Mouse (Mus musculus): Measurements from ENCODE around the gene Sun2. TPM values are rescaled to one million over a fixed set of nuclear protein-coding genes. Genes with fewer than 3 reads are reported as not detected.
A peak's percentile ranks its signal among the peaks of the same experiment; 100 is the strongest.

Sun2 gene
- polyA plus RNA-seq (2014; fragmentation: Nextera tagmentation; extraction: Ambion mirVana) = 7.4 and 8.5 TPM in 2 replicates

GRCm38 (mm10) chr15:79741921-79742705, at the start of gene Sun2:
Gene Sun2, minus strand, starts transcription at chr15:79742536.
- H3K36me3 ChIP-seq (ENCODE audit: control insufficient read depth, insufficient read depth, low read length) = peaks cover 20% of the 10 kb centered on the region
- under 1% methylated on average over 78 of the region's 93 CpGs for WGBS
- peak within 1 kb of the TSS; percentile 91 for H3K9ac ChIP-seq (replicated peaks; ENCODE audit: low read depth, low read length)
- no peaks in the 10 kb centered on the region for H3K9me3 ChIP-seq (ENCODE audit: control insufficient read depth, low read length)
- H3K27ac ChIP-seq (ENCODE audit: low read depth, low read length) = peak within 1 kb of the TSS; percentile 64
- peak within 1 kb of the TSS; percentile 86 for H3K4me2 ChIP-seq (ENCODE audit: low read depth, low read length)
- H3K27me3 ChIP-seq (ENCODE audit: control insufficient read depth, insufficient read depth, low read length) = no peaks in the 10 kb centered on the region
- ATAC-seq (ENCODE audit: low read depth) = peak; percentile 95
- H3K4me1 ChIP-seq (ENCODE audit: control insufficient read depth, insufficient read depth, low read length) = peaks cover 13% of the 10 kb centered on the region
- peak within 1 kb of the TSS; percentile 95 for H3K4me3 ChIP-seq (ENCODE audit: low read depth, low read length)

- no peak overlapping the region for H3K4me3 ChIP-seq (ENCODE audit: low read depth, low read length)
- no peak overlapping the region for H3K9ac ChIP-seq (replicated peaks; ENCODE audit: low read depth, low read length)
- 4% methylated on average over 12 of the region's 12 CpGs for WGBS
- no peaks in the 10 kb centered on the region for H3K9me3 ChIP-seq (ENCODE audit: control insufficient read depth, low read length)
- no peak overlapping the region for H3K27ac ChIP-seq (ENCODE audit: low read depth, low read length)
- no peak for ATAC-seq (ENCODE audit: low read depth)
- no peaks in the 10 kb centered on the region for H3K4me1 ChIP-seq (ENCODE audit: control insufficient read depth, insufficient read depth, low read length)
- H3K4me2 ChIP-seq (ENCODE audit: low read depth, low read length) = no peak overlapping the region
- H3K36me3 ChIP-seq (ENCODE audit: control insufficient read depth, insufficient read depth, low read length) = no peaks in the 10 kb centered on the region
- no peaks in the 10 kb centered on the region for H3K27me3 ChIP-seq (ENCODE audit: control insufficient read depth, insufficient read depth, low read length)
Measured at GRCm38 (mm10) chr15:79791502-79791901, 49.2 kb upstream of the Sun2 start.

GRCm38 (mm10) chr15:79790905-79791304, 48.6 kb upstream of the Sun2 start:
- Histone ChIP-seq H3K36me3 (ENCODE audit: control insufficient read depth, insufficient read depth, low read length) (no peaks in the 10 kb centered on the region), H3K4me1 (ENCODE audit: control insufficient read depth, insufficient read depth, low read length) (no peaks in the 10 kb centered on the region), H3K9ac (replicated peaks; ENCODE audit: low read depth, low read length) (no peak overlapping the region), H3K4me2 (ENCODE audit: low read depth, low read length) (no peak overlapping the region), H3K4me3 (ENCODE audit: low read depth, low read length) (no peak overlapping the region), H3K27ac (ENCODE audit: low read depth, low read length) (no peak overlapping the region), H3K9me3 (ENCODE audit: control insufficient read depth, low read length) (no peaks in the 10 kb centered on the region), H3K27me3 (ENCODE audit: control insufficient read depth, insufficient read depth, low read length) (no peaks in the 10 kb centered on the region)
- 88% methylated on average over 6 of the region's 6 CpGs for WGBS
- no peak for ATAC-seq (ENCODE audit: low read depth)

DNA sequence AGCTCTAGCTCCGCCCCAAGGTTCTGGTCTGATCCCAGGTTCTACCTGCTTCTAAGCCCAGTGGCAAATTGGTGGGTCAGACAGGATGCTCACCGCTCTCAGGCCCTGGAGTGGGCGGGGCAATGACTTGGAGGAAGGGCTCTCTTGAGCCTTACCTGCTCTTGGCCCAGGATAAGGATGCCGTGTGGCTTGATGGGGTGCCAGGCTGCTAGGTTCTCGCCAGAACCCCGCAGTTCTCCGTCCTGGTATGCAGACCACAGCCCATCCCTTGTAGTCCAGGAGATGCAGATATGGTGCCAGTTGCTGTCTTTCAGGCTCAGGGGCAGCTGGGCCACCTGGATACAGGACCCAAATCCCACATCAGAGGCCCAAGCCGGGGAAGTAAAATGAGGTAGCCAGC, 47.8 kb upstream of the Sun2 start:
- Histone ChIP-seq H3K4me1 (ENCODE audit: control insufficient read depth, insufficient read depth, low read length) (no peaks in the 10 kb centered on the region), H3K4me2 (ENCODE audit: low read depth, low read length) (no peak overlapping the region), H3K27ac (ENCODE audit: low read depth, low read length) (no peak overlapping the region), H3K9me3 (ENCODE audit: control insufficient read depth, low read length) (no peaks in the 10 kb centered on the region), H3K36me3 (ENCODE audit: control insufficient read depth, insufficient read depth, low read length) (no peaks in the 10 kb centered on the region), H3K4me3 (ENCODE audit: low read depth, low read length) (no peak overlapping the region), H3K27me3 (ENCODE audit: control insufficient read depth, insufficient read depth, low read length) (no peaks in the 10 kb centered on the region), H3K9ac (replicated peaks; ENCODE audit: low read depth, low read length) (no peak overlapping the region)
- 50% methylated on average over 8 of the region's 8 CpGs for WGBS
- no peak for ATAC-seq (ENCODE audit: low read depth)

DNA sequence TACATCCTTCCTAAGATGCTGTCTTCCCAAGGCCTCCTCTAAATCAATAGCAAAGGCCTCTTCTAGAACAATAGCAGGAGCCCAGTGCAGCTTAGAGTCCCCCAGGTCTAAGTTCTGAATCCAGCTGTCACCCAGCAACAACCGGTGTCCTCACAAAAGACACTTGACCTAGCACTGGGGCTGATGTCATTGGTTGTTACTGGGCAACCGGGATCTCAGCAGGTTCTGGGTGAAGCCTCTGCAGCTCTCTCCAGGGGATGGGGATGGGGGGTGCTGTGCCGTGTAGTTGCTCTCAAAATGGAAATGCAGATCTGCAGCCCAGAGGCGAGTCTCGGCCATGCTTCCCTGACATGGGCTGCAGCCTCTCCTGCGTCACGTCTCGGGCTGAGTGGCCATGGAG, 45.5 kb upstream of the Sun2 start:
- 35% methylated on average over 8 of the region's 8 CpGs for WGBS
- Histone ChIP-seq H3K4me2 (ENCODE audit: low read depth, low read length) (no peak overlapping the region), H3K4me1 (ENCODE audit: control insufficient read depth, insufficient read depth, low read length) (no peaks in the 10 kb centered on the region), H3K27me3 (ENCODE audit: control insufficient read depth, insufficient read depth, low read length) (no peaks in the 10 kb centered on the region), H3K36me3 (ENCODE audit: control insufficient read depth, insufficient read depth, low read length) (no peaks in the 10 kb centered on the region), H3K9ac (replicated peaks; ENCODE audit: low read depth, low read length) (no peak overlapping the region), H3K9me3 (ENCODE audit: control insufficient read depth, low read length) (no peaks in the 10 kb centered on the region), H3K4me3 (ENCODE audit: low read depth, low read length) (no peak overlapping the region), H3K27ac (ENCODE audit: low read depth, low read length) (no peak overlapping the region; the same call in 1 of the 2 replicates)
- ATAC-seq (ENCODE audit: low read depth) = no peak

DNA sequence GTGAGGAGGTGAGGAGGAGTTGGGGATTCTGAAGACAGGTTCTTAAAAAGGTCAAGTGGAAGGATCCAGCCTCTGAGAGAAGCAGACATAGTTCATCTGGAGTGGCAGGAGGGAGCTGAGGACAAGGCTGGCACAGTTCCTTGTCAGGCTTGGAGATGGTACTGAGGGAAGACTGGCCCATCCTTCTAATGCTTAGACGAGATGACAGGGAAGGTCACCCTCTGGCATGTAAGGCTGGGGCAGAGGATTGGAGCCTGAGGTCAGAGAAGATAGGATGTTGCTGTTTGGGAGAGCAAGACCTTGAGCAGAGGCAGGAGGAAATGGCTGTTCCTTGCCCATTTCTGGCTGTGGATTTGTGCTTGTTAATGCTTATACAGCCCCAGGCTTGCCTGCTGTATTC, 42.7 kb upstream of the Sun2 start:
- no peaks in the 10 kb centered on the region for H3K27me3 ChIP-seq (ENCODE audit: control insufficient read depth, insufficient read depth, low read length)
- no peaks in the 10 kb centered on the region for H3K4me1 ChIP-seq (ENCODE audit: control insufficient read depth, insufficient read depth, low read length)
- no peak for ATAC-seq (ENCODE audit: low read depth)
- no peaks in the 10 kb centered on the region for H3K9me3 ChIP-seq (ENCODE audit: control insufficient read depth, low read length)
- H3K4me3 ChIP-seq (ENCODE audit: low read depth, low read length) = no peak overlapping the region
- no peak overlapping the region for H3K9ac ChIP-seq (replicated peaks; ENCODE audit: low read depth, low read length)
- WGBS = 75% methylated on average over 1 of the region's 1 CpGs
- H3K36me3 ChIP-seq (ENCODE audit: control insufficient read depth, insufficient read depth, low read length) = no peaks in the 10 kb centered on the region
- H3K27ac ChIP-seq (ENCODE audit: low read depth, low read length) = no peak overlapping the region
- H3K4me2 ChIP-seq (ENCODE audit: low read depth, low read length) = no peak overlapping the region

DNA sequence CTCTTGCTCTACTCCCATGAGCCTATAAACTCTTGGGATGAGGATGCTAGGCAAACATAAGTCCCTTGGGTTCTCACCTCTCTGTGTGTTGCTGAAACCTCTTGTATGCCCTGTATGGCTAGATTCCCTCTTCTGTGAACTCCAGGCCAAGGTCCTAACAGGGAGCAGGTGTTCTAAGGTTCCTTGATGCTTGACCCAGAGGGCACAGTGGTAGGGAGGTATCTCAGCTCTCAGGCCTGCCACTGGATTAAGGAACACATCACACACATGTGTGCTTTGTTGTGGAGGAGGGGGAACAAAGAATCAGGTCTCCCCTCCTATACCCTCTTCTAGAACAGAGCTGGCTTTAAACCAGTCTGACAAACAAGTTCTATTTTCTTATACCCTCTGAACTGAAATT, 35.4 kb upstream of the Sun2 start, which contains the start of gene Dnal4:
Gene Dnal4 (minus strand): TSS at position 101 of the 400 bp plus-strand sequence.
- Histone ChIP-seq H3K4me1 (ENCODE audit: control insufficient read depth, insufficient read depth, low read length) (peaks cover 12% of the 10 kb centered on the region; the same call in 1 of the 2 replicates), H3K27ac (ENCODE audit: low read depth, low read length) (no peak within 1 kb of the TSS), H3K9me3 (ENCODE audit: control insufficient read depth, low read length) (no peaks in the 10 kb centered on the region), H3K36me3 (ENCODE audit: control insufficient read depth, insufficient read depth, low read length) (no peaks in the 10 kb centered on the region), H3K27me3 (ENCODE audit: control insufficient read depth, insufficient read depth, low read length) (no peaks in the 10 kb centered on the region), H3K4me2 (ENCODE audit: low read depth, low read length) (no peak within 1 kb of the TSS), H3K9ac (replicated peaks; ENCODE audit: low read depth, low read length) (no peak within 1 kb of the TSS), H3K4me3 (ENCODE audit: low read depth, low read length) (no peak within 1 kb of the TSS)
- ATAC-seq (ENCODE audit: low read depth) = no peak

GRCm38 (mm10) chr15:79775662-79776061, 33.3 kb upstream of the Sun2 start:
- Histone ChIP-seq H3K4me1 (ENCODE audit: control insufficient read depth, insufficient read depth, low read length) (peaks cover 16% of the 10 kb centered on the region), H3K9ac (replicated peaks; ENCODE audit: low read depth, low read length) (no peak overlapping the region), H3K27me3 (ENCODE audit: control insufficient read depth, insufficient read depth, low read length) (no peaks in the 10 kb centered on the region), H3K27ac (ENCODE audit: low read depth, low read length) (no peak overlapping the region), H3K36me3 (ENCODE audit: control insufficient read depth, insufficient read depth, low read length) (no peaks in the 10 kb centered on the region), H3K4me2 (ENCODE audit: low read depth, low read length) (no peak overlapping the region), H3K4me3 (ENCODE audit: low read depth, low read length) (no peak overlapping the region), H3K9me3 (ENCODE audit: control insufficient read depth, low read length) (no peaks in the 10 kb centered on the region)
- ATAC-seq (ENCODE audit: low read depth) = no peak
- WGBS = 74% methylated on average over 7 of the region's 7 CpGs

DNA sequence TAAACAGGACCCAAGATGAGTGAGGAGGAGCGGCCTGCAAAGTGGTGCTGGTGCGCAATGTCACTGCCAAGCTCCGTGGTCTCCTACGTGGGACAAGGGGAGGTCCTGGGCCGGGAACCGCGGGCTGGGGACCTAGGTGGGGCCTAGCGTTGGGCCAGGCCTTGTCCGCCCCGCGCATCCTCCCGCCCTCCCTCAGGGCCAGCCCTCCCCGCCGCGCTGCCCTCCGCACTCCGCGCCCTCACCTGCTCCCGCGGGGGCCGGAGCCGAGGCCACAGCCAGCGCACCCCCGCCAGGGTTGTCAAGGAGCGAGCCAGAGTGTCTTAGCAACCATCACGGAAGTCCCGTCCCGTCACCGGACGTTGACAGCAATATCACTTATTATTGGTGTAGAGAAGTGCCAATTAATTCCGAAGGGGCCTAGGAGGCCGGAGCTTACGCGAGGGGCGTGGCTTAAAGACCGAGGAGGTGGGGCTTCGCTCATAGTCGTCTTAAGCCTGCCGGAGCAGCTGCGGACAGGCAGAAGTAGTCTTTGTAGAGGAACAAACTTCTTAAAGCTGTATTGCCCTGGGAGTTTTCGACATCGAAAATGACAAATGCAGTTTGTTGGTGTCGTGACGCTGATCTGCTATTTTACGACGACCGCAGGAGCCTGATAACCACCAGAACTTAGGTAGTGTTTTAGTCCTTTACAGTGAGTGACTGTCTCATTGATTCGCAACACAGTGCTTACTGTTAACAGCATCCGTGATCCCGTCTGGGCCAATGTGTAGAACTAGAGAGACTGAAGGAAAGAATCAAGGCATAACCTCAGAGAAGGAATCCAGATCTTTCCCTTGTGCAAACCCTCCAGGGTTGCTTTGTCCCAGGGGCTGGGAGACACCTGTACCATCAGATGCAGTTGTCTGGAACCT, 32.0 kb upstream of the Sun2 start:
- Histone ChIP-seq H3K4me1 (ENCODE audit: control insufficient read depth, insufficient read depth, low read length) (peaks cover 17% of the 10 kb centered on the region), H3K27ac (ENCODE audit: low read depth, low read length) (peak overlapping the region; percentile 66), H3K9me3 (ENCODE audit: control insufficient read depth, low read length) (no peaks in the 10 kb centered on the region), H3K4me2 (ENCODE audit: low read depth, low read length) (peak overlapping the region; percentile 65), H3K4me3 (ENCODE audit: low read depth, low read length) (peak overlapping the region; percentile 65), H3K9ac (replicated peaks; ENCODE audit: low read depth, low read length) (peak overlapping the region; percentile 69), H3K27me3 (ENCODE audit: control insufficient read depth, insufficient read depth, low read length) (no peaks in the 10 kb centered on the region), H3K36me3 (ENCODE audit: control insufficient read depth, insufficient read depth, low read length) (no peaks in the 10 kb centered on the region)
- WGBS = under 1% methylated on average over 49 of the region's 50 CpGs
- peak; percentile 99 for ATAC-seq (ENCODE audit: low read depth)

Data from neural tube, embryonic 14.5 days (tissue).